Mouse (Mus musculus) liver, adult 2 months (tissue): ENCODE results near the gene Dusp12.
A peak's percentile ranks its signal among the peaks of the same experiment; 100 is the strongest.

Source experiments
- CTCF ChIP-seq: fragments of 200-500 bp; IDR thresholded peaks from 2 replicates; pipeline ENCODE4 v1.5.1; 2011; ENCODE audit warnings: low read depth, low read length, control low read depth
- POLR2A ChIP-seq: fragments of 200-500 bp; IDR thresholded peaks from 2 replicates; pipeline ENCODE4 v1.6.1; 2011; ENCODE audit warnings: low read length, control low read depth; ENCODE audit not compliant: insufficient read depth; ENCODE audit errors: extremely low read depth

DNA sequence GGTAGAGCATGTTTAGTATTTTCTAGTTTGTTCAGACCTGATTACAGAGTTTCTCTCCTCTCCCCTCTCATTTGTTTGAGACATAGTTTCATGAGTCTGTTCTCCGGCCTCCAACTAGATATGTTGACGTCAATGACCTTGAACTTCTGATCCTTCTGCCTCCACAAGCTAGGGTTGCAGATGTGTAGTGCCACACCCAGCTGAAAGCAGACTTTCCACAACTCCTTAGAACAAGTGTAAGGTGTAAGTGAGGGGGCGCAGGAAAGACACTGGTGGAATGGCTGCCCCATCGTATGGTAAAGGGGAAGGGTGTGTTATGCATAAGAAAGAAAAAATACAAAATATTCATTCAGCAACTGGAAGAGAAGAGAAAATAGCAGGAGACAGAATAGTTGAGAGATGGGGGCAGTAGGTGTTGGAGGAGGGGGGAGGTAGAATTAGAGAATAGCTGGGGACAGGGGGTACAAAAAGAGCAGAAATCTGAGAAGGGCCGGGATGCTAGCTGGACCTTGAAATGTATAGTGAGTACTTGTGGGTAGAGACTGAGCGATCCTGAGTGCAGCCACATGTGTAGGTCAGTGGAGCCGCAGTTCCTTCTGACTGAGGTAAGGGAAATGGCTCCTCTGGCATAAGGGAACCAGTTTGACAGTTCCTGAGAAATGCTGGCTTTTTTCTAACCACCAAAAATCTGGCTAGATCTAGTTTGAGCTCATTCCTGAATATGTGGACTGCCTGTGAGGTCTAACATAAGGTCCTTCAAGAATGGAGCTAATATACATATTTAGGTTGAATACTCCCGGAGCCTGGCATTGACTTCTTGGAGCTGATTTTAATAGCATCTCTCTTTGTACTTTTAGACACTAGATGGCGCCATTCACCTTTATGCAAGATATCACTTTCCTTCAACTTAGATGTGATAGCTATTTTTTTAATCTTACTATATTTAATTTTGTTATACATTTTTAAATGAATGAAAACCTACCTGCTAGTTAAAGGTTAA is 9.6 kb upstream of the Dusp12 start:
- TF ChIP-seq POLR2A (no peak), CTCF (peak; percentile 26; the same call in 1 of the 2 replicates)
